In the genomic region with DNA sequence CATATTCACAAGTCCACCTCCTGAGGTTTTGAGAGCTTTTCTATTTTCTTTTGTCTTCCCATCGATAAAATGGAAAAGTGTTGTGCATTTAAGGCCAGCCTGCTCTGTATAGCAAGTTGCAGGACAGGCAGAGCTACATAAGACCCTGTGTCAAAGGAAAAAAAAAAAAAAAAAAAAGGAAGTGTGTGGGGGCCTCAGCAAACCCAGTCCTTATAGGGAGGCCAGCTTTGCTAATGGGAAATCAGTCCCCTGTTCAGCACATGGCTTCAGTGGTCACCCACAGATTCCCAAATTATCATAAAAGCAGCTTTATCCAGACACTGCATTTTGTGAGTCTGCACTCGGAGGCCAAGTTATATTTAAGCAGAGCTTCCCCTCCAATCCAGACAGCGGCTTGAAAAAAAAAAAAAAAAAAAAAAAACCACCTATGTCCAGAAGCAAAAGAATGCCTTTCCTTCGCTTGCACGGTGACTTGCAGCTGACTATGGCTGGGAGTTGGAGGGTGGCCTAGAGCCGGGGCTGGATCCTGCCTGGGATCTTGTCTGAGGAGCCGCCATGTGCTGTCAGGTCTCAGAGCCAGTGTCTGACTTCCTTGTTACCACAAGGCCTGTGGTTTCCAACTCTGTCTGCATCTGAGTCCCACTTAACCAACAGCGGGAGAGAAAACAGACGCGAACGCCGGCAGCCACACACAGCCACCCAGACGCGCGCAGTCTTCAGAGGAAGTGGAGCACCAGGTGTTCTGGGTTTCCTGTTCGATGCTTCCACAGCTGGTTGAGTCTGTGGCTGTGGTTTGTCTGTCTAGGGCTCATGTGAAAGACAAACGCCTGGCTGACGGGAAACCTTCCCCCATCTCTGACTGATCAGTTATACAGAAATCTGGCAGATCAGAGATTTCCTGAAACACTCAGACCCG, we compare ENCODE assay signal across 9 mouse cellular contexts.
DNase-seq lines count a peak whose midpoint lies in the region; ATAC-seq and TF ChIP-seq lines count a peak whose summit lies in the region.
"Had no signal": no experiment of that assay in that cellular context is flagged by ENCODE, and none has a peak within 500 bp of the region (broad histone marks: within the 10 kb centered on the region; RNA-seq: fewer than 3 reads in every experiment).

No protein-coding gene starts in this region.

- no peaks in the 10 kb centered on the region for H3K9me3 ChIP-seq in hindbrain, embryonic 15.5 days

- H3K9ac ChIP-seq in hindbrain, embryonic 15.5 days, result no peak overlapping the region

- no peak overlapping the region for H3K4me3 ChIP-seq in hindbrain, embryonic 15.5 days
- no peak overlapping the region for H3K4me3 ChIP-seq in cerebellum, adult 2 months (replicated peaks; ENCODE audit: insufficient read depth, low read depth, low read length)
- H3K4me3 ChIP-seq: heart, adult 2 months had no signal

- no peak for ATAC-seq in hindbrain, embryonic 15.5 days (ENCODE audit: low FRiP score, low read depth)

- peak; percentile 55 to 67 for DNase-seq in left cerebral cortex, postnatal 14 days (ENCODE audit: low spot score in 2 of 2)
- DNase-seq in left cerebral cortex, adult 18-20 months (ENCODE audit: low spot score in 2 of 2), result no peak
- DNase-seq in ZHBTc4 (ENCODE audit: low read depth, low spot score) (peak; percentile 52), MN1 (ENCODE audit: low spot score) (no peak)
- peak; percentile 73 to 91 for DNase-seq in natural killer cell, adult 2 months (ENCODE audit: low spot score in 2 of 2)
- no peak for DNase-seq in cerebellum, adult 2 months
- no peak for DNase-seq in cerebellum, adult 9-11 months

- H3K4me1 ChIP-seq in hindbrain, embryonic 15.5 days (replicated peaks), result peaks cover 26% of the 10 kb centered on the region
- H3K4me1 ChIP-seq in cerebellum, adult 2 months (ENCODE audit: control insufficient read depth, insufficient read depth, low read length), result no peaks in the 10 kb centered on the region

- TF ChIP-seq POLR2A in cerebellum, adult 2 months (IDR thresholded peaks at IDR 0.05; ENCODE audit: borderline replicate concordance, insufficient read depth, low read length), result no peak

- no peaks in the 10 kb centered on the region for H3K36me3 ChIP-seq in hindbrain, embryonic 15.5 days

- H3K27me3 ChIP-seq in hindbrain, embryonic 15.5 days, result no peaks in the 10 kb centered on the region
- H3K27me3 ChIP-seq in cerebellum, adult 2 months (ENCODE audit: control insufficient read depth, insufficient read depth, low read length), result no peaks in the 10 kb centered on the region

- intact Hi-C loops in left cerebral cortex, postnatal 14 days (cut with DNase I), result no loop called here

- no peak overlapping the region for H3K4me2 ChIP-seq in hindbrain, embryonic 15.5 days

- 63% methylated on average over 19 of the region's 19 CpGs for WGBS in hindbrain, embryonic 15.5 days
- WGBS in cerebellum, adult 2 months, result 81% methylated on average over 19 of the region's 19 CpGs

- TF ChIP-seq CTCF in cerebellum, adult 2 months (IDR thresholded peaks at IDR 0.05; ENCODE audit: borderline replicate concordance, insufficient read depth, low read depth, low read length), result no peak

- 0 out of 2 replicates have a peak overlapping the region, but pooled peaks have one; percentile 30 for H3K27ac ChIP-seq in hindbrain, embryonic 15.5 days (replicated peaks)
- H3K27ac ChIP-seq in cerebellum, adult 2 months (ENCODE audit: insufficient read depth, low read length), result no peak overlapping the region
- H3K27ac ChIP-seq: heart, adult 2 months had no signal

Comparison
In these comparisons a context has a peak if more than half of its experiments do, and no peak if none do; other contexts are left out.
1. DNase-seq: peak in left cerebral cortex, postnatal 14 days (2 of 2), ZHBTc4 (single experiment) and natural killer cell, adult 2 months (2 of 2); none in left cerebral cortex, adult 18-20 months (0 of 2), cerebellum, adult 2 months (0 of 2), MN1 (single experiment) and cerebellum, adult 9-11 months (single experiment).